Mouse (Mus musculus): ENCODE measurements around the gene Cep170b.

GRCm38 (mm10) chr12:112742768-112743167, 22.5 kb downstream of the Cep170b start:
- no peak for TF ChIP-seq FLI1 (IDR thresholded peaks at IDR 0.05; ENCODE audit: low read length)
- no peak for TF ChIP-seq GATA1 (IDR thresholded peaks at IDR 0.05; ENCODE audit: borderline replicate concordance, low read length)
